Mouse (Mus musculus): ENCODE results near the gene Rab4a.
"Not testable (repeated sequence)": the region's sequence is repeated elsewhere in the genome, so short reads cannot be mapped to it uniquely, and the experiment has no call there.

Gene Rab4a

DNA sequence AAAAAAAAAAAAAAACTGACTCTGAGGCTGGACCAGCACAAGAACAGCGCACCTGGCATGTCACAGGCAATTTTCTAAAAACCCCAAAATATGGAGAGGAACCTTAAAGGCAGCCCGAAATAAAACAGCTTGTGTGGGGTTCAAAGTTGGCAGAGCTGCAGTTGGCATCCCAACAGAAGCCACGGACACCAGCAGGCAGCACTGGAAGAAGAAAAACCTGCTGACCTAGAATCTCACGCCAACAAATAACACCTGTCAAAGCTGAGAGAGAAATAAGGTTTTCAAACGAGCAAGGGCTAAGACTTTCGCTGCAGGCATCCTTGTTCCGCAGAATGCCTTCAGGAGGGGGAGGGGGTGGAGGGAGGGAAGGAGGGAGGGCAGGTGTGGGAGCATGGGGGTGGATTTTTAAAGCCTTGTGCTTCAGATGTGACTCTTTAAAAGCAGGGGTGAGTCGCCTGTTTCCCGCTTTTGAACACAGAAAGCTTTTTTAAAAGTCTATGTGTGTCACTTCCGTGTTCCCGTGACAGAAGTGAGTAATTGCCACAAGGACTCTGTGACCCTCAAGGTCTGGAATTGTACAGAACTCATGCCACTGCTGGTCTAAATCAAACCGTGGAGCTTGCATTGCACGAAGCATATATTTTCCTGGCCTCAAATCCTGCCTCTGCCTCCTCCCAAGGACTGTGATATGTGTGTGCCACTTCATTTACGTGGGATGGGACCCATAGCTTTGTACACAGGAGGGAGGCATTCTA, 17.2 kb upstream of the Rab4a start:
- in situ Hi-C loops (cut with MboI), result no loop called here

DNA sequence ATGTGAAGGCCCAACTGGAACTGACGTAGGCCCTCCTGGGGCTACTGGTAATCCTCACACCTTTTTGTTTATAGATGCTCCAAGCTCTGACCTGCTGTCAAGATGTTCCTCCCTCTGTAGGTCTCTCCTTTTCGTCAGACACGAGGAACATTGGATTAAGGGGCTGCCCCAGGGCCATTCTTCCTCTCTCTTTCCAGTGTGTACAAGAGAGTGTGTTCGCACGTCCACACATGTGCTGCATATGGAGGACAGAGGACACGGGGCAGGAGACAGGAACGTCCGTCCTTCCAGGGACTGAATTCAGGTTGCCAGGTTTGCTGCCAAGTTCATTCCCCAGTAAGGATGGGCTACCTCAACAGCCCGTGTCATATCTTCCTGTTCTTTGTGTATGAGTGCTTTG, 16.3 kb upstream of the Rab4a start:
- in situ Hi-C loops (cut with MboI), result no loop called here

DNA sequence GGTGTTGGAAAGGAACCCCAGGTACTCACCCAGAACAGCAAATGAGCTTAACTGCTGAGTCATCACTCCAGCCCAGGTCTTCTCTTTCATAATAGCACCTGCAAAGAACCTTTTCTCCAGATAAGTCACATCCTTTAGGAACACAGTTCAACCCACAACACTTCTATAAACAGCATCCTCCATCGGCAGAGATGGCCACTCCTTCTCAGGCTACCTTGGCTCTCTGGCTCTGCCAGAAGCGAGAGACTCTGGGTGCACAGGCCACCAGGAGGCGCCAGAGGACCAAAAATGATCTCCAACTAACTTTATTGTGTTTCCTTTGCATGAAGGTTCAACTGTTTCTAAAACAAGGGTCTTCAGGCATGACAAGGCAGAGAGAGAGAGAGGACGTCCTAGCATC, 15.8 kb upstream of the Rab4a start:
- in situ Hi-C loops (cut with MboI), result no loop called here

DNA sequence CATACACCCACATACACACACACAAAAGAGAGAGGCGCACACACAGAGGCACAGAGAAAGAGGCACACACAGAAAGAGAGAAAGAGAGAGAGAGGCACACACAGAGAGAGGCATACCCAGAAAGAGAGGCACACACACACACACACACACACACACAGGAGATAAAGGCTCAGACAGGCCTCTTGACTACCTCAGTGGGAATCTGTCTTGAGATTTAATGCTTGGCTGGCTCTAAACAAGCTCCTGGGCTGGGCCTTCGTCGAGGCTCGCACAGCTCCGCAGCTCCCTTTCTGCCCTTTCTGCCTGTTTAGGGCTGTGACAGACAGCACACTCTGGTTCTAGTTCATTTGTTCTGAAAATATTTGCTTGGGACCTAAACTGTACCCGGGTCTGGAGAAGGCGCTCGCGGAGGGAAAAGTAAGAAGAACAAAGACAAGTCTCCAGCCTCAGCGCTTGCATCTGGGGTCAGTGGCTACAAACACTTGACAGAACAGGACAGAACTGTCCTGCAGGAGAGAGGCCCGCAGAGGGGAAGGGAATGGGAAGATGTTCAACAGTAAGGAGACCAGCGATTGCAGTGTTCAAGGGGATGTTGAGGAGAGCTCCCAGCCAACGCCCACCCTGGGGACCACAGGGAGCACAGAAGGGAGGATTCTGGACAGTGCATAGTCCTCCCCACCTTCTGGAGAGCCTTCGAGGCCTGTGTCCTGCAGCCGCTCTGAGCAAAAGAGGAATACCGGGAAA, 14.5 kb upstream of the Rab4a start:
- in situ Hi-C loops (cut with MboI), result no loop called here

DNA sequence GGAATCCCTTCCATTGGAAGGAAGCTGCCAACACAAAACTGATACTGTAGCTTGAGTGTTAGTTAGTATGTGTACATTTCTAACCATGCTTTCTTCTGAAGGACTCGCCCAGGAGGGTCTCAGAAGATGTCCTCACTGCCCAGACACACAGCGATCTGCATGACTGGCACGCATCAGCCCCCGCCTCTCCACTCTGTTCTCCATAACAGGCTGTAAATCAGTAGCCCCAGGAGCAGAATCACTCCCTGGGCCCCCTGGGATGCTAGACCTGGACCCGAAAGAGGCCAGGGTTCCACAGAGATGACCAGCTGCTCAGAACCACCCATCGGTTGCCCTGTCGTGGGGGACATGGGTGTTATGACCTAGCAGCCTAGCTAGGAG, 13.9 kb upstream of the Rab4a start:
- in situ Hi-C loops (cut with MboI), result no loop called here

DNA sequence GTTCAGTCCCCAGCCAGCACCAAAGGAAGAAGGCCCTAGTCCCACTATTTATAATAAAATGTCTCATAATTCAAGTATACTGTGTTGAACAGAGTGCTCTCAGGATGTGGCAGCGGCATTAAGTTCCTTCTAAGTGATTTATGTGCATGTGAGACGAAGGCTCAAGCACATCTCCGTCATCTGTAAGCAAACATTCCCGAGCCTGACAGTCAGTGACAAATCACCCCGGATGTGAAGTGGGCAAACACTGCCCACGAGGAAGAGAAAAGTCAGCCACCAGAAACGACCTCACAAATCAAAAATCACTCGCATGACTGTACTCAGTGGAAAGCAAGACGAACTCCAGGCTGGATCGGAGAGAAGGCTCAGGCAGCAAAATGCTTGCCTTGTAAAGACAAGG, 11.9 kb upstream of the Rab4a start:
- in situ Hi-C loops (cut with MboI), result no loop called here

DNA sequence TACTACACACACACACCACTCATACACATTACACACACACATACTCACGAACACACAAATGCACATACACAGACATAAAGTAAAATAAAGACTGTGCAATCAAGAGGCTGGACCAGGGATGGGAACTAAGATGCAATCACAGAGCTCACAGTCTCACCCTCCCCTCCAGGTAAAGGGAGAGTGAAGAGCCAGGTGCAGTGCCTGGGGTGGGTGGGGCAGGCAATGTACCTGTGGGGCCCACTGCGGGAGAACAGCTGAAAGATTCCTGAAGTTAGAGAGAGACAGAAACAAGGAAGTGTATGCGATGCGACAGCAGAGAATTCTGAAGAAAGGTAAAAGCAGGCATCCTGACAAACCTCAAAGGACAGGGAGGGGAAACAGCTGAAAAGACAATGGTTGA, 11.0 kb upstream of the Rab4a start:
- in situ Hi-C loops (cut with MboI), result no loop called here

DNA sequence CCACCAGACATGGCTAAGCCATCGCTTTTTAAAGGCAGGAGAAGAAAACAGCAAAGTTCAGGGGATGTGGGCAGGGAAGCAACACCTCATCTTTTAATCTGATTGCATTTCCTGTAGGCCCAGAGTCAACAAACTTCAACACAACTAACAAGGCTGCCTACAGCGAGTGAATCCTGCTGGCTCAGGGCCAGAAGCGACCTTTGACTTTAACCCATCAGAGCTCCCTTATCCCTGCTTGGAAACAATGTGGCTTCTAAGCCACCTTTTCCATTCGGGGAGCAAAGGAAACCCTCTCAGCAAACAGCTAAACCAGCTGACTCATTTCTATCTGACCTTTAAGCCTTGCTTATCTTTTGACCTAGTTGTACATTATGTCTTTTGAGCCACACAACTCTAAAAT, 9.0 kb upstream of the Rab4a start:
- in situ Hi-C loops (cut with MboI), result no loop called here

DNA sequence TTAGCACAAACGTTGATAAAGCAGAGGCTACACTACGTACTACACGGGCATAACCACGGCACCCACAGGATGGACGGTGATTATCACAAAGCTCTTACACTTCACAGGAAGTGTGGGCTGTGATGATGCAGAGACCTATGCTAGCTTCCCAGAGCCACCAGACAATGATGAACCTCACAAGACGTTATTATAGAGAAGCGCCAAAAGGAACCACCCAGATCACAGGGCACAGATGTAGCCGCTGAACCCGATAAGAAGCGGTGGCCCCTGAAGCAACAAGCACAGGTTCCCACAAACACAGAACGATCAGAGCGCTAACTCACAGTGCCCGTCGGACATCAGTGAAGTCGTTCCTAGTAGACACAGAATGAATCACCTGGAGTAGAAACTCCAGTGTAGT, 7.9 kb upstream of the Rab4a start:
- in situ Hi-C loops (cut with MboI), result no loop called here

DNA sequence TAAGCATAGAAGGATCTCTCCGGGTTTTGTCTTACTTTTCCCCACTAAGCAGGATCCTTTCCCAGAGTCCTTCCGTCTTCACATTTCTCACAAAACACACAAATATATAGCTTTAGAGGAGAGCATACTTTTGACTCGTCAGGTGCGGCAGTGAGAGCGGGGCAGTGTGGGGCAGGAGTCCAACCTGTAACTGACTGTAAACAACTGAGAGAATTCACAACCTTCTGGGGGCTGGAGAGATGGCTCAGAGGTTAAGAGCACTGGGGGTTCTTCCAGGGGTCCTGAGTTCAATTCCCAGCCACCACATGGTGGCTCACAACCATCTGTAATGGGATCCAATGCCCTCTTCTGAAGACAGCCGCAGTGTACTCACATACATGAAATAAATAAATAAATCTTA, 6.4 kb upstream of the Rab4a start:
- in situ Hi-C loops (cut with MboI), result no loop called here

DNA sequence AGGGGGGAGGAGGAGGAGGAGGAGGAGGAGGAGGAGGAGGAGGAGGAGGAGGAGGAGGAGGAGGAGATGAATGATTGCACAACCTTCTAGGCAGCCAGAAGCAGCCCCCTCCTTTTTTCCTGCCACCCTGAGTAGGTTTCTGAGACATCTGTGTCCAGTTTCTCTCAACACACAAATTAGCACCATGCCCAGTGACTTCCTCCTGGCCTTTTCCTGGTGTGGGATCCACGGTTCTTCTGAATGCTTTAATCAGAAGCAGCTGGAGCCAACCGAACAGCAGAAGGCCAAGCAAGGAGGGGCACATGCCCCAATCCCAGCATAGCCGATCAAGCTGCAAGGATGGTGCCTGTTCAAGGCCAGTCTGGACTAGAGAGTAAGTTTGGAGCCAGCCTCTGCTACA, 5.9 kb upstream of the Rab4a start:
- in situ Hi-C loops (cut with MboI), result no loop called here

DNA sequence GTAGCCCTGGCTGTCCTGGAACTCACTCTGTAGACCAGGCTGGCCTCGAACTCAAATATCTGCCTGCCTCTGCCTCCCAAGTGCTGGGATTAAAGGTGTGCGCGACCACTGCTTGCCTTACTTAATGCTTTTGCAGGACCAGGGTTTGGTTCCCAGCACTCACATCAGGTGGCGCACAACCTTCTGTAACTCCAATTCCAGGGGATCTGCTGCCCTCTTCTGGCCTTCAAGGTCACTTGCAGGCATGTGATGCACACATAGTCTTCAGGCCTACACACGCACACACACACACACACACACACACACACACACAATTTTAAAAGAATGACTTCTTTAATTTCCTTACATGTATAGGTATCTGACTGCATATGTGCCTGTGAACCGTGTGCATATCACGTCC, 4.9 kb upstream of the Rab4a start:
- in situ Hi-C loops (cut with MboI), result no loop called here

DNA sequence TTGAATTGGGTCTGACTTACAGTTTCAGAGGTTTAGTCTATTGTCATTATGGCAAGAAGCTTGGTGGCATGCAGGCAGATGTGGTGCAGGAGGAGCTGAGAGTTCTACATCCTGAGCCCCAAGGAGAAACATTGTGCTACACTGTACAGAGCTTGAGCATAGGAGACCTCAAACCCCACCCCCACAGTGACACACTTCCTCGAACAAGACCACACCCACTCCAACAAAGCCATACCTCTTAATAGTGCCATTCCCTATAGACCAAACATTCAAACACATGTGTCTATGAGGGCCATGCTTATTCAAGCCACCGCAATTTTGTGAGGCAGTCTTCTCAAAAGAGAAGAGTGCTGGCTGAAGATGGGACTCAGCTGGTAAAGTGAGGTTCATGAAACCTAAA, 4.2 kb upstream of the Rab4a start:
- in situ Hi-C loops (cut with MboI), result no loop called here

DNA sequence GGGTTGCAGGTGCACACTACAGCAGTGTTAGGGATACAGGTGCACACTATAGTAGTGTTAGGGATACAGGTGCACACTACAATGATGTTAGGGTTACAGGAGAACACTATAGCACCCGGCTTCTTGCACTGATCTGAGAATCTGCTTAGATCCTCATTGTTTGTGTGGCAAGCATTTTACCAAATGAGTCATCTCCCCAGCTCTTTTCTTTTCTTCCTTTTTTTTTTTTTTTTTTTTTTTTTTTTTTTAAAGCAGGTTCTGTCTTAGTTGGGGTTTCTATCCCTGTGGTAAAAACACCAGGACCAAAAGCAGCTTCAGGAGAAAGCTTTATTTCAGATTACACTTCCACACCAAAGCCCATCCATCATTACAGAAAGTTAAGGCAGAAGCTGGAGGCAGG, 2.1 kb upstream of the Rab4a start:
- in situ Hi-C loops (cut with MboI), result no loop called here

DNA sequence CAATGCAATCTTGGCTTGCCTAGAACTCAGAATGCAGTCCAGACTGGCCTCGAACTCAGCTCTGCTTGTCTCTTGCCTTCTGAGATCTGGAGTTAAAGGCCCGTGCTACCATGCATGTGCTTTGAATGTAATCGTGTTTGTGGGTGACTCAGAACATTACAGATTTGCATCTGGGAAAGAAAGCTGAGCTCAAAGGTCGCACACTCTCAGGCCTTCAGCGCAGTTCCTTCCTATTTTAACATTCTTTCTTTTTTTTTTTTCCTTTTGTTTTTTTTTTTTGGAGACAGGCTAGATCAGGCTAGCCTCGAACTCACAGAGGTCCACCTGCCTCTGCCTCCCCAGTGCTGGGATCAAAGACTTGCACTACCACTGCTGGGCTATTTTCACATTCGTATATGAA, 1.2 kb upstream of the Rab4a start:
- in situ Hi-C loops (cut with MboI), result no loop called here

DNA sequence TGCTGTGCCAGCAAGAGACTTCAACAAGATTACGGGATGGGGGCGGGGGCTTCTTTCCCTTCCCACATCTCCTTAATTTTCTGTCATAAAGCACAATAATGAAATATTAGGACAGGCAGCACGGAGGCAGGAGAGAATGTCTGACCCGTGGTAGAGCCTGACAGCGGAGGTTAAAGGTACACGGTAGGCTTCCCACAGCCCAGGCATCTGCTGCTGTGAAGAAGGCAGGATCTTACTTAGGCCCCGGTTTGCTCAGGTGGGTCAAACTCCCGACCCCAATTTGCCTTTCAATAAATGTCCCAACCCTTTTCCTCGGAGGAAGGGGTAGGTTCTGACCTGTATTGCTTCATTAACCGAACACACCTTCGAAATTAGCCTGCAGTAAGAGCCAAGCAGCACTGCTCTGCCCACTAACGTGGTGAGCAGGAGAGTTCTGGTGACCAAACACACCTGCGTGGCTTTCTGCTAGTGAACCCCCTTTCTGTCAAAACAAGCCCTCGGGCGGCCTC, 522 bp upstream of the Rab4a start:
- in situ Hi-C loops (cut with MboI), result no loop called here

DNA sequence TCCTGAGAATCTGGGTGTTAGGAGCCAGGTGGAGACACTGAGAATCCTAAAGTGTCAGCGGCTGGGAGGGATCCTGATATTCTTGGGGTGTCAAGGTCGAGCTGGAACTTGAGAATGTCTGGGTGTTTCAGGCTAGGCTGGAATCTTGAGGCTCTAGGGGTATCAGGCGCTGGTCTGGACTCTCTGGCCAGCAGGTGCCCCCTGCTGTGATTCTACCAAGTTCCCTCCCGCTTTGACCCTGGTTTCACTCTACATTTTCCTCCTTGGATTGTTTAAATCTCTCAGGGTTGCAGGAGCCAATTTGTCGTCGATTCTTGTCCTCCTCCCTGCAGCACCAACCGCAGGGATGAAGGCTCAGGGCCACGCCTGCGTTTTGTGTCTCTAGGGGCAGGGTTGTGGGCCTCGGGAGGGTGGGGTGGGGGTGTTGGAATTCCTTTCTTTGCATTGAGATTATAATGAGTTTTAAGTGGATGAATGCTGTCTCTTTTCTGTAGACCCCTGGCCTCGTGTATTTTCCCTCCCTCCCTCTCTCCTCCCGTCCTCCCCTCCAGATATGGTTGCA, 670 bp downstream of the Rab4a start:
- in situ Hi-C loops (cut with MboI), result no loop called here

DNA sequence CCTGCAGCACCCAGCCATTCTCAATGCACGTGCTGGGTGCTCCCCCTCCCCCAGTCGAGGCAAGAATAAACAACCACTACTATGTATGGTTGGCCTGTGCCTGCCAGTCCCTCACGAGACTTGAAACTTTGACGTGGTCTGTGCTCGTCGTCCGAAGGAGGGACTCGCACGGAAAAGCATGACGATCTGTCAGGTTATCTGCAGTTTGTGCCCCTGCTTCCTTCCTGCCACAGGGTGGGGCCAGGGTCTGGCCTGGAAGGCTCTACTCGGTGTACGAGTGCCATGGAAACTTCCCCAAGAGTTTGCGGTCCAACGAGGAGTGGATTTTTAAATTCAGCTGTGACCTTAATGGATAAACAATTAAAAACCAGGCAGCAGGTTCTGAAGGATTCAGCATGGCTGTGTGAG, 1.2 kb downstream of the Rab4a start:
- in situ Hi-C loops (cut with MboI), result no loop called here

DNA sequence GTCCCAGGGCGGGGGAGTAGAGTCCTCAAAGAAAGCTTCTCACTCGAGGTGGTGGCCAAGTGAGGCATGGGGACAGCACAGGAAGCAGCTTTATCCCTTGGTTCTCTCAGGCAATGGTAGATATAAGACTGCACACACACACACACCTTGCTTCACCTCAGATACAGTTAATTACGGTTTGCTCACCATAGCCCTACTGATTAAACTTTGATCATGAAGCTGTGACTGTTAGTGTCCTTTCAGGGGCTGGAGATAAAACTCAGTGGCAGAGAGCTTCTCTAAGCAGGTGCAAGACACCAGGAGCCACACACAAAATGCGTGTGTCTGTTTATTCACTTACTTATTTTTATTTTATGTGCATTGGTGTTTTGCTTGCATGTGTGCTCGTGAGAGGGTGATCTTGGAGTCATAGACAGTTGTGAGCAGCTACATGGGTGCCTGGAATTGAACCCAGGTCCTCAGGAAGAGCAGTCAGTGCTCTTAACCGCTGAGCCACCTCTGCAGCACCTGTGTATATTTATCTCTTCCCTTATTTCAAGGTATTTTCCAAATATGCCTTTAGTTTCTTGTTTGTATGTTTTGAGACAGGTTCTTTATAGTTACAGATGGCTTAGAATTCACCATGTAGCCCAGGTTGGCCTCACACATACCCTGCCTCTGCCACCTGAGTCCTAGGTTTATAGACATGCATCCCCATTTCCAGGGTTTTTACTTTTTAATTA, 2.2 kb downstream of the Rab4a start:
- in situ Hi-C loops (cut with MboI), result no loop called here

DNA sequence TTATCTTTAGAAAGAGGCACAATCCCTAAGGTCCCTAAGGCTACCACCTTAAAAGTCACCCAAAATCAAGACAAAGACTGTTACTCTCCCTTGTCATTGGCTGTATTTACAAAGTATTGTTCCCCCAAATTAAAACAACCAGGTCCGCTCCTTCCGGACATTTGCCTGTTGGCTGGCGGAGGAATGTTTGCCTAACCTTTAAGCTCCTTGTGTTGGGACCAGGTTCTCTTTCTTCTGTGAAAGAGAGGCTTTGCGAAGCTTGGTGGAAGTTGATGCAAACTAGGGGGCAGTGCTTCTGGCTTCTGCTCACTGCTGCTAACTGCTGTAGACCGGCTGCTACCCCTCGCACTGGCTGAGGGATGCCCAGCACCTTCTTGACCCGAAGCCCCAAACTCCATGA, 2.9 kb downstream of the Rab4a start:
- in situ Hi-C loops (cut with MboI), result no loop called here

DNA sequence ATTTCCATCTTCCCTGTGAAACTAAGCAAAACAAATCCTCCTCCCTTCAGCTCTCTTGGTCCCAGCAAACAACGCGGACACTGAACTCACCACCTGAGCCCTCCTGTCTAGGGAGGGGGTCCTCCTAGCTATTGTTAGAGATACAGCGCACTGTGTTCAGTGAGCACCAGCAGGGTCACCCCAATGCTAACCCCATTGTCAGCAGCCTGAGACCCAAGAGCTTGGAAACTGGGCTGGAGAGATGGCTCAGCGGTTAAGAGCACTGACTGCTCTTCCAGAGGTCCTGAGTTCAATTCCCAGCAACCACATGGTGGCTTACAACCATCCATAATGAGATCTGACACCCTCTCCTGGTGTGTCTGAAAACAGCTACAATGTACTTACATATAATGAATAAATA, 3.6 kb downstream of the Rab4a start:
- in situ Hi-C loops (cut with MboI), result not testable (repeated sequence)

DNA sequence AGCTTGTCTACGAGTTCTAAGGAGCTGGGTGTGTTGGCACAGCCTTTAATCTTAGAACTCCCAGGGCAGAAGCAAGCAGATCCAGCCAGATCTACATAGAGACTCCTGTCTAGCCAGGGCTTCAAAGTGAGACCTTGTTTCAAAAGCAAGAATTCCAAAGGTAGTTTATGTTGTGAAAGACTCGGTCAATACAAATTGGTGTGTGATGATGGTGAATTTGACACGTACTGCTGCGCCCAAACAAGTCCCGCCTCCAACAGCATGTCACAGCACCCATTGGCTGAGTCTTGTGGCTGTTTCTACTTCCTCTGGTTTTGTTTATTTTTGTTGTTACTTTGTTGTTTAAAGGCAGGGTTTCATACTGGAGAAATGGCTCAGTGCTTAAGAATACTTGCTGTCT, 6.4 kb downstream of the Rab4a start:
- in situ Hi-C loops (cut with MboI), result no loop called here
